Mouse (Mus musculus) forebrain, embryonic 14.5 days (tissue): ENCODE measurements at regions not wholly inside any gene's neighbourhood (a gene's known extent, or its start where the extent isn't known, plus 50 kb on each side); places are given as distances from the start of the nearest gene placed in this dataset.

ENCODE experiments used
- ATAC-seq: fragments of 200-750 bp; cut with Nextera tagmentation; 2 replicates; pipeline ENCODE4 v1.8.0; 2017; ENCODE audit warnings: mild to moderate bottlenecking, moderate library complexity
- DNase-seq: peaks from one replicate; pipeline ENCODE4 v3.0.0-alpha.2; 2015; ENCODE audit warnings: low spot score
- H3K27ac ChIP-seq: fragments of 300-500 bp; sonication (generic); 2 replicates; pipeline ENCODE4 v1.5.1; 2014; ENCODE audit warnings: low read depth, mild to moderate bottlenecking, control low read depth, low read length, moderate library complexity
- H3K27me3 ChIP-seq: fragments of 300-500 bp; sonication (generic); replicated peaks from 2 replicates; pipeline ENCODE4 v1.6.1; 2014; ENCODE audit warnings: low read length, control low read depth, mixed read lengths; ENCODE audit not compliant: control insufficient read depth, insufficient read depth
- H3K36me3 ChIP-seq: fragments of 300-500 bp; sonication (generic); 2 replicates; pipeline ENCODE4 v1.6.1; 2014; ENCODE audit warnings: low read length, control low read depth; ENCODE audit not compliant: control insufficient read depth, insufficient read depth
- H3K4me1 ChIP-seq: fragments of 300-500 bp; sonication (generic); 2 replicates; pipeline ENCODE4 v1.6.1; 2014; ENCODE audit warnings: antibody characterized with exemption, low read length, control low read depth; ENCODE audit not compliant: control insufficient read depth, insufficient read depth
- H3K4me2 ChIP-seq: fragments of 300-500 bp; sonication (generic); 2 replicates; pipeline ENCODE4 v1.6.1; 2014; ENCODE audit warnings: mild to moderate bottlenecking, control low read depth, low read length
- H3K4me3 ChIP-seq: fragments of 300-500 bp; sonication (generic); 2 replicates; pipeline ENCODE4 v1.5.1; 2014; ENCODE audit warnings: low read depth, low read length, control low read depth
- H3K9ac ChIP-seq: fragments of 300-500 bp; sonication (generic); 2 replicates; pipeline ENCODE4 v1.6.1; 2014; ENCODE audit warnings: mild to moderate bottlenecking, low read length, control low read depth, moderate library complexity
- H3K9me3 ChIP-seq: fragments of 300-500 bp; sonication (generic); replicated peaks from 2 replicates; pipeline ENCODE4 v1.6.1; 2016; ENCODE audit warnings: low read length, control low read depth, mixed read lengths; ENCODE audit not compliant: control insufficient read depth
- whole genome bisulfite sequencing: fragments of 180-500 bp; shearing (Covaris S2); extraction: QIAGEN DNeasy Blood & Tissue Kit; methylation state at CpG from one replicate; pipeline ENCODE4 v1.1.7; 2014; 5-methylcytosine and 5-hydroxymethylcytosine counted together

GRCm38 (mm10) chr2:138702783-138703182, 446.4 kb downstream of the Btbd3 start:
- H3K4me1 ChIP-seq = no peaks in the 10 kb centered on the region
- ATAC-seq = no peak
- H3K9me3 ChIP-seq = no peaks in the 10 kb centered on the region
- H3K27ac ChIP-seq = no peak overlapping the region
- WGBS = 70% methylated on average over 4 of the region's 4 CpGs
- H3K4me2 ChIP-seq = no peak overlapping the region
- H3K27me3 ChIP-seq = no peaks in the 10 kb centered on the region
- no peak overlapping the region for H3K4me3 ChIP-seq
- H3K36me3 ChIP-seq = no peaks in the 10 kb centered on the region
- no peak for DNase-seq
- no peak overlapping the region for H3K9ac ChIP-seq

DNA sequence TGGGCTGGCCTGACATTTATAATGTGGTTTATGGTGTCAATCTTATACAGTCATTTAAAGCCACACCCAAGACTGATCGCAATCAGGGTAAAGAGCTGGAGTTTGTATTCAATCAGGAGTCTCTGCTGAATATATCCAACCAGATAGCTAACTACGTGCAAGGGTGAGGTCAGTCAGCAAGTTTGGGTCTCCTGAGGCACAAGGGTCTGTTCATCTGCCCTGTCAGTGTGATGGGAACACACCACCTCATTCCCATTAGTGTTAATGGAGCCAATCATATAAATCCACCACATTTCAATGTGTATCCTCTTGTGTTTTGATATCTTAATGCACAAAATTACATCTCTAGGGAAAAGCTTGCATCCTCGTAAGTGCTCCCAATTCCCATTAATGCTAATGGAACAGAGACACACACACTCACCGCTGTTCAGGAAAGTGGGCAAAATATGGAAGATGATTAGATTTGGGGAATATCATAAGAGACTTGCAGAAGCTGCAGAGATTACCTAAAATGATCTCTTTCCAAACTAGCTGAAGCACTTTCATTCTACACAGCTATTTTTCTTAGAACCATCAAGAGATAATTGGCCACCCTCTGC, 447.7 kb downstream of the Btbd3 start:
- no peak overlapping the region for H3K4me2 ChIP-seq
- H3K9me3 ChIP-seq = no peaks in the 10 kb centered on the region
- DNase-seq = no peak
- no peak overlapping the region for H3K9ac ChIP-seq
- no peaks in the 10 kb centered on the region for H3K4me1 ChIP-seq
- WGBS = 90% methylated on average over 4 of the region's 4 CpGs
- no peak for ATAC-seq
- no peaks in the 10 kb centered on the region for H3K36me3 ChIP-seq
- no peak overlapping the region for H3K4me3 ChIP-seq
- no peaks in the 10 kb centered on the region for H3K27me3 ChIP-seq
- H3K27ac ChIP-seq = no peak overlapping the region

DNA sequence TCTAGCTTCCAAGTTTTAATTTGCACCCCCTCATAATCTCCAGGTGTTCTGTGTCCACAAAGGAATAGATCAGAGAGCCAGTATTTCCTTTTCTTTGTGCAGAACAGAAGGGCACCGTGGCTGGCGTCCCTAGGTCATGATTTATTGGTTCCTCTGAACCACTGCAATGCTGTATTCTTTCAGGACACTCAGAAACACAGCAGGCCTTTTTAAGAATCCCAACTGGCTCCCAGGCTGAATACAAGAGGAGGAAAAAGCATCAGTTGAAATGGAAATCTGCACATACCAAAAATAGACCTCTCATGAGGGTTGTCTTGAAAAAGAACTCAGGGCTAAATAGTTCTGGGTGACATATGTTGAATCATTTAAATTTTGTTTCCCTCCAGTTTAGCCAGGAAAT, 452.4 kb downstream of the Btbd3 start:
- 40% methylated on average over 2 of the region's 2 CpGs for WGBS
- Histone ChIP-seq H3K4me1 (no peaks in the 10 kb centered on the region), H3K27me3 (no peaks in the 10 kb centered on the region), H3K9me3 (no peaks in the 10 kb centered on the region), H3K27ac (no peak overlapping the region), H3K9ac (no peak overlapping the region), H3K4me3 (no peak overlapping the region), H3K4me2 (no peak overlapping the region), H3K36me3 (no peaks in the 10 kb centered on the region)
- ATAC-seq (no peak), DNase-seq (no peak)

GRCm38 (mm10) chr2:138733846-138734245, 477.5 kb downstream of the Btbd3 start:
- Histone ChIP-seq H3K36me3 (no peaks in the 10 kb centered on the region), H3K27ac (no peak overlapping the region), H3K9ac (no peak overlapping the region), H3K4me1 (no peaks in the 10 kb centered on the region), H3K27me3 (no peaks in the 10 kb centered on the region), H3K9me3 (no peaks in the 10 kb centered on the region), H3K4me3 (no peak overlapping the region), H3K4me2 (no peak overlapping the region)
- no peak for DNase-seq
- no peak for ATAC-seq
- 77% methylated on average over 2 of the region's 2 CpGs for WGBS

DNA sequence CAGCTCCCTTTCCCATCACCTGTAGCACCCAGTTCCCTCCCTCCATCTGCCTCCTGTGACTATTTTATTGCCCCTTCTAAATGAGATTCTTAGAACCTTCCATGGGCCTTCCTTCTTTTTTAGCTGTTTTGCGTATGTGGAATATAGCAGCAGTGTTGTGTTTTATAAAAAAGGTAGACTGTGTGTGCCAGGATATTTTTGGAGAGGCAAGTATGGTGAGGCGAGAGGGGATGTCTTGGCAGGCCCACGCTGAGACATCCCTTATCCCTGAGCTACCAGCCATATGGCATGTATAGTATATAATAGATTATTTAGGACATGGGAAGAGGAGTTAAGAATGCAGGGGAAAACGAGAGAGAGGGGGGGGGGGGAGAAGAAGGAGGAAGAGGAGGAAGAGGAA, 488.4 kb downstream of the Btbd3 start:
- DNase-seq = no peak
- no peaks in the 10 kb centered on the region for H3K27me3 ChIP-seq
- H3K27ac ChIP-seq = no peak overlapping the region
- no peak overlapping the region for H3K4me3 ChIP-seq
- ATAC-seq = no peak
- no peaks in the 10 kb centered on the region for H3K9me3 ChIP-seq
- no peaks in the 10 kb centered on the region for H3K4me1 ChIP-seq
- H3K36me3 ChIP-seq = no peaks in the 10 kb centered on the region
- H3K9ac ChIP-seq = no peak overlapping the region
- H3K4me2 ChIP-seq = no peak overlapping the region
- WGBS = 77% methylated on average over 4 of the region's 4 CpGs

DNA sequence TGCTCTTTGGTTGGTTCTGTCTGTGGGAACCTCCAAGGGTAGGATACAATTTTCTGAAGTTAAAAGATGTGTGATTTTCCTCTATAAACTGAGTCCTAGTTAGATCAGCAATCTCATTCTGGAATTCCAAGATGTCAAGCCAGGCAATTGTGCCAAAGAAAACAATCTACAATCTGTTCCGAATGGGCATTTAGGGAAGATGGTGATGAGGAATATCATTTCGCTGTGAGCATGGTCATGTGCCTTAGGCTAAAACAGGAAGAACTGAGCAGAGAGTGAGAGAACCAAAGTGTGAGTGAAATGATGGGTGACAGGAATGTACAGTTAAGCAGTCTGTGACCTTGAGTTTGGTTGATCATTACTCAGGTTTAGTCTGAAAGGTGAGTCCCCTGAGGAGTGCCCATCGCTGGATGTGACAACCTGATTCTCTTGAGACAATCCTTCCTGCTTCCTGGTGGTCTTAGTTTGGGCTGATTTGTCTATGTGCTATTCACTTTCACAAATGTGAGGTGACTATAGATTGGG, 504.1 kb downstream of the Btbd3 start:
- no peaks in the 10 kb centered on the region for H3K4me1 ChIP-seq
- no peaks in the 10 kb centered on the region for H3K9me3 ChIP-seq
- H3K36me3 ChIP-seq = no peaks in the 10 kb centered on the region
- WGBS = 92% methylated on average over 3 of the region's 3 CpGs
- ATAC-seq (no peak), DNase-seq (no peak)
- no peak overlapping the region for H3K4me2 ChIP-seq
- no peak overlapping the region for H3K9ac ChIP-seq
- no peaks in the 10 kb centered on the region for H3K27me3 ChIP-seq
- H3K27ac ChIP-seq = no peak overlapping the region
- H3K4me3 ChIP-seq = no peak overlapping the region

DNA sequence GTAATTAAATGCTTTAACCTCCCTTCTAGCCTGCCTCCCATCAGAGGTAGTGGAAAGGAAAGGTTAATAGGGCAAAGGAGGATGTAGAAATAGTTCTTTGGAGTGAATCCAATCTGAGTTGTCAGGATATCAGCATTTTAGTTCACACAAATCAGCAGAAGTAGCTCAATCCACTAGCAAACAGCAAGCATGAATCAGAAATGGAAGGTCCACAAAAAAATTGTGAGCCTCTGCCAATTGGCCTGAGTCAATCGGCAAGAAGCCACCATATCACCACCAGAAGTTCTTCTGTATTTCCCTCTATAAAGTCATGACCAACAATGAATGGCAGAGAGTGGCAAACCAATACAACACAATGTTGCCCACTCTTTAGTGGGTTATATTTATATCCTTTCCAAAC, 505.0 kb downstream of the Btbd3 start:
- no peak for ATAC-seq
- H3K36me3 ChIP-seq = no peaks in the 10 kb centered on the region
- no peak overlapping the region for H3K4me3 ChIP-seq
- 94% methylated on average over 1 of the region's 1 CpGs for WGBS
- no peak overlapping the region for H3K4me2 ChIP-seq
- no peaks in the 10 kb centered on the region for H3K9me3 ChIP-seq
- no peak for DNase-seq
- H3K27ac ChIP-seq = no peak overlapping the region
- H3K27me3 ChIP-seq = no peaks in the 10 kb centered on the region
- no peaks in the 10 kb centered on the region for H3K4me1 ChIP-seq
- no peak overlapping the region for H3K9ac ChIP-seq

- H3K27ac ChIP-seq = no peak overlapping the region
- H3K9ac ChIP-seq = no peak overlapping the region
- ATAC-seq (no peak), DNase-seq (no peak)
- H3K4me2 ChIP-seq = no peak overlapping the region
- no peak overlapping the region for H3K4me3 ChIP-seq
- H3K36me3 ChIP-seq = no peaks in the 10 kb centered on the region
- no peaks in the 10 kb centered on the region for H3K9me3 ChIP-seq
- WGBS = 74% methylated on average over 9 of the region's 9 CpGs
- no peaks in the 10 kb centered on the region for H3K27me3 ChIP-seq
- no peaks in the 10 kb centered on the region for H3K4me1 ChIP-seq
These were observed 510.0 kb downstream of the Btbd3 start for GRCm38 (mm10) chr2:138766275-138766842.

- H3K9me3 ChIP-seq = no peaks in the 10 kb centered on the region
- no peaks in the 10 kb centered on the region for H3K27me3 ChIP-seq
- no peak overlapping the region for H3K4me2 ChIP-seq
- no peak for ATAC-seq
- no peak overlapping the region for H3K27ac ChIP-seq
- H3K4me3 ChIP-seq = no peak overlapping the region
- H3K9ac ChIP-seq = no peak overlapping the region
- WGBS = 84% methylated on average over 3 of the region's 3 CpGs
- DNase-seq = no peak
- H3K4me1 ChIP-seq = no peaks in the 10 kb centered on the region
- no peaks in the 10 kb centered on the region for H3K36me3 ChIP-seq
These were observed 527.4 kb downstream of the Btbd3 start for GRCm38 (mm10) chr2:138783781-138784180.
